Mouse (Mus musculus): ENCODE measurements around the gene Tfrc.

The Tfrc gene

GRCm38 (mm10) chr16:32670354-32671124, 61.8 kb downstream of the Tfrc start:
- DNase-seq = peak; percentile 30

- no peak for DNase-seq
These were observed 62.6 kb downstream of the Tfrc start for GRCm38 (mm10) chr16:32671206-32671887.

GRCm38 (mm10) chr16:32672250-32672649, 63.5 kb downstream of the Tfrc start:
- DNase-seq = no peak

GRCm38 (mm10) chr16:32672861-32673560, 64.3 kb downstream of the Tfrc start:
- peak; percentile 67 for DNase-seq

- no peak for DNase-seq
These were observed 65.5 kb downstream of the Tfrc start for GRCm38 (mm10) chr16:32674121-32674740.

GRCm38 (mm10) chr16:32677040-32677700, 68.5 kb downstream of the Tfrc start:
- no peak for DNase-seq

- no peak for DNase-seq
These were observed 69.2 kb downstream of the Tfrc start for GRCm38 (mm10) chr16:32677903-32678302.

GRCm38 (mm10) chr16:32678812-32679211, 70.1 kb downstream of the Tfrc start:
- no peak for DNase-seq

- no peak for DNase-seq
These were observed 71.3 kb downstream of the Tfrc start for GRCm38 (mm10) chr16:32679976-32680375.

GRCm38 (mm10) chr16:32680806-32681205, 72.1 kb downstream of the Tfrc start:
- DNase-seq = no peak

GRCm38 (mm10) chr16:32682194-32682593, 73.5 kb downstream of the Tfrc start:
- peak; percentile 91 for DNase-seq

All from kidney, postnatal 10 days (tissue).